Mouse (Mus musculus): Measurements from ENCODE around the gene Zfp462. TPM values are rescaled to one million over a fixed set of nuclear protein-coding genes. Genes with fewer than 3 reads are reported as not detected.
A peak's percentile ranks its signal among the peaks of the same experiment; 100 is the strongest.

The Zfp462 gene
- polyA plus RNA-seq, 1 experiment = 16.6 TPM

DNA sequence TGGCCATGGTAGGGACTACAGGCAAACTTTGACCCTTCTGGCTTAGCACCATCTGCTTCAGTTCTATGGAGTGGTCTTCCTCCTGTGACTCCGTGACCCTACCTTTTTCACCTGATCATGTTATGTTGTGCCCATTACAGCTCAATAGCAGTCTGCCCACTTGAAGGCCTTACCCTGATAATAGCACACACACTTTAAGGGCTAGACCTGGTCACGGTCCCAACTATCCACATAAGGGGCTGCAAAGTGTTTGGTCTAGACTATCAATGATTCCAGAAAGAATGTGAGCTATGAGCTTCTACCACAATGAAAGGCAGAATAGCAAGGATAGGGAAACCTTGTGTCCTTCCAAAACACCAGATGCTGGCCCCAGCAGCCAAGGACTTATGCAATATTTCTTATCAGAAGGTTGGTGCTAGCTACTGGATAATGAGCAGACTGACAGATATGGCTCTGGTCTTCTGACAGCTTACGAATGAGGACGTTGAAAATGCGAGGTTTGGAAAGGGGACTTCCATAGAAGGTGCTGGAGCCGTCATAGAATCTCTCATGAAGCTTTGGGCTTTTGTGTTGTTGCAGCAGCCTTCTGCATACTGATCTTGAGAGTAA is 139.3 kb downstream of the Zfp462 start:
- Histone ChIP-seq H3K27ac (ENCODE audit: insufficient read depth, low read length) (no peak overlapping the region), H3K4me3 (ENCODE audit: insufficient read depth, low read length) (no peak overlapping the region), H3K4me1 (ENCODE audit: control insufficient read depth, insufficient read depth, low read length) (no peaks in the 10 kb centered on the region)
- TF ChIP-seq POLR2A (IDR thresholded peaks at IDR 0.05; ENCODE audit: extremely low read depth, insufficient read depth, low read length) (no peak), CTCF (IDR thresholded peaks at IDR 0.05; ENCODE audit: extremely low read depth, insufficient read depth, low read length) (no peak)

DNA sequence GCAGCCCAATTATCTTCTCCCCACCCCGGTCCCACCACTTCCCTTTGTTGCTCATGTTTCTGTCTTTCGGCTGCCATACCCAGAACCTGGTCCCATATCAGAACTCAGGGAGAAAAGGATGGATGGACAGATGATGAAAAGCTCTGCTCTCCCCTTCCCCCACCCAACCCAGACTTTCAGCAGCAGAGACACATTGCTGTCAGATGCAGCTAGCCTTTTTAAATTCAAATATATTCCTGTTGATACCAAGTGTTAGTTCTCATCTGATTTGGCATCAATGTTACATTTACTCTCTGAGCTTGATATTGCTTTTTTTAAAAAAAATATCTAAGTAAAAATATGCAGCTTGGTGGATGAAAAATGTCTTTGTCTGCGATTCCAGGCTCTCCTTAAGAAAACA is 143.3 kb downstream of the Zfp462 start:
- H3K27ac ChIP-seq (ENCODE audit: insufficient read depth, low read length) = no peak overlapping the region
- no peaks in the 10 kb centered on the region for H3K4me1 ChIP-seq (ENCODE audit: control insufficient read depth, insufficient read depth, low read length)
- TF ChIP-seq POLR2A (IDR thresholded peaks at IDR 0.05; ENCODE audit: extremely low read depth, insufficient read depth, low read length) = no peak
- no peak for TF ChIP-seq CTCF (IDR thresholded peaks at IDR 0.05; ENCODE audit: extremely low read depth, insufficient read depth, low read length)

DNA sequence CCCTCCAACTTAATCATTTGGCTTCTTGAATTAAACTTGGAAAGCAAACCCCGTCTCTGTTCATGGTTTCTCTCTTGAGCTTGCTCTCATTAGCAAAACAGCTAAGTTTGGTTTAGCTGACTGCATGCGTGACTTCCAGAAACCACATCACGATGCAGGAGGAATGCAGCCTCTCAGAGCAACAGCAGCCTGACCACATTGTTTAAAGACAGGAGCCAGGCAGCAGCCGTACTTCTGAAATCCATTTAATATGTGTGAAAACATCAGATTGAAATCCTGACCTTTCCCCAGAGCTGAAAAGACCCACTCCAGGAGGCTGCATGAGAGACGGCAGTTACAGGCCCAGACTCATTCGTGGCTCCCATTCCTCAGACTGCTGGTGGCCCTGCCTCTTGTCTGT is 144.1 kb downstream of the Zfp462 start:
- TF ChIP-seq CTCF (IDR thresholded peaks at IDR 0.05; ENCODE audit: extremely low read depth, insufficient read depth, low read length) = no peak
- no peak for TF ChIP-seq POLR2A (IDR thresholded peaks at IDR 0.05; ENCODE audit: extremely low read depth, insufficient read depth, low read length)
- no peaks in the 10 kb centered on the region for H3K4me1 ChIP-seq (ENCODE audit: control insufficient read depth, insufficient read depth, low read length)
- no peak overlapping the region for H3K4me3 ChIP-seq (ENCODE audit: insufficient read depth, low read length)
- no peak overlapping the region for H3K27ac ChIP-seq (ENCODE audit: insufficient read depth, low read length)

More for the DNA sequence above, 143.3 kb downstream of the Zfp462 start:
- H3K4me3 ChIP-seq (ENCODE audit: insufficient read depth, low read length) = no peak overlapping the region

DNA sequence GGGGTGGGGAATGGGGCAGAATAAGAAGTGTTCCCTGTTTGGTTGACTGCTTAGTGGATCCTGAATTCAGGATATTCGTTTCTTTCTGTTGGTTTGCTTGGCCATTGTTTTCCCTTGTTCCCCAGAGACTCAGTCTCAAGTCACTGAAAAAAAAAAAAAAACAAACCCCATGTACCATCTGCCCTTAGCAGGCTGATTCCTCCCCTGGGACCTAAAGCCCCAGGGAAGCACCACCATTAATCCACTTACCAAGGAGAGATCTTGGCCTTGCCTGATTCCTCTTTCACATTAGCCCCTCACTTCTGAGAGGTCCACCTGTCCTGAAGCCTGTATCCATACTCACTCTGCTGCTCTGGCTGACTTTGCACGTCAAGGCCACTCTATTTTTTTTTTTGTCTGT is 152.3 kb downstream of the Zfp462 start:
- Histone ChIP-seq H3K4me1 (ENCODE audit: control insufficient read depth, insufficient read depth, low read length) (no peaks in the 10 kb centered on the region), H3K27ac (ENCODE audit: insufficient read depth, low read length) (no peak overlapping the region), H3K4me3 (ENCODE audit: insufficient read depth, low read length) (no peak overlapping the region)
- TF ChIP-seq POLR2A (IDR thresholded peaks at IDR 0.05; ENCODE audit: extremely low read depth, insufficient read depth, low read length) (no peak), CTCF (IDR thresholded peaks at IDR 0.05; ENCODE audit: extremely low read depth, insufficient read depth, low read length) (no peak)

DNA sequence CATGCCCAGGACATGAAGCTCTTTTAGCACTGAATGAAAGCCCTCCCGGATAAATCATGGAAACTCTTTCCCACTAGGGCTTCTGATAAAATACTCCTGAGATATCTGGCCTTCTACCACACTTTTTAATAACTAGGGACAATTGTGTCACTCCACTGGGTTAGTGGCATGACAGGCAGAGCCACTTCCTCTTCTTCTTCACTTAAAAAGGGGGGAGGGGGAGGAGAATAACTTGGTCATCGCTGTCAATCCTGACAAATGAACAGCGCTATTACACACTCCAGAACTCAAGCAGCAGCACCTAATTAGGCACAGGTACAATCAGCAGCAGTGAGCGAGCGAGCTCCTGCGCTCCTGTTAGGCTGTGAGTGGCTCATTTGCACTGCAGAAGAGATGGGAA is 153.5 kb downstream of the Zfp462 start:
- no peak overlapping the region for H3K4me3 ChIP-seq (ENCODE audit: insufficient read depth, low read length)
- H3K27ac ChIP-seq (ENCODE audit: insufficient read depth, low read length) = no peak overlapping the region
- no peak for TF ChIP-seq CTCF (IDR thresholded peaks at IDR 0.05; ENCODE audit: extremely low read depth, insufficient read depth, low read length)
- TF ChIP-seq POLR2A (IDR thresholded peaks at IDR 0.05; ENCODE audit: extremely low read depth, insufficient read depth, low read length) = no peak

DNA sequence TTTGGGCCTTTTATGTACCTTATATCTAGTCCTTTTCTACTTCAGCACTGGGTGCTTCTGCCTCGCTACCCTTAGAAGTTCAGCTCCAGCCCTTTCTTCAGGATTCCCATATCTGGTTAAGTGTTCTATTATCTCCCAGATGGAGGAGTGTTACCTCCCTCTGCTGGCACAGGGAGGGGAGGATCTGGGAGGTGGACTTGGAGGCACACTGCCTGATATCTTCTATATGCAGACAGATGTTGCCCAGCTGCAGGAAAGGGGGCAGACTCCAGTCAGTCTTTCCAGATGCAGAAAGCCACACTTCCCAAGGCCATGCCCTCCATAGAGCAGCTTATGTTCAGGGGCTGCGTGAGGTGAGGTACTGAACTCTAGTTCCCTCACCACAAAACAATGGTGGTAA is 156.0 kb downstream of the Zfp462 start:
- H3K4me3 ChIP-seq (ENCODE audit: insufficient read depth, low read length) = no peak overlapping the region
- TF ChIP-seq CTCF (IDR thresholded peaks at IDR 0.05; ENCODE audit: extremely low read depth, insufficient read depth, low read length) (peak; percentile 26; the same call in 1 of the 2 replicates), POLR2A (IDR thresholded peaks at IDR 0.05; ENCODE audit: extremely low read depth, insufficient read depth, low read length) (no peak)
- no peak overlapping the region for H3K27ac ChIP-seq (ENCODE audit: insufficient read depth, low read length)

More for the DNA sequence above, 153.5 kb downstream of the Zfp462 start:
- no peaks in the 10 kb centered on the region for H3K4me1 ChIP-seq (ENCODE audit: control insufficient read depth, insufficient read depth, low read length)

GRCm38 (mm10) chr4:55101601-55102000 is 156.8 kb downstream of the Zfp462 start:
- no peak for TF ChIP-seq POLR2A (IDR thresholded peaks at IDR 0.05; ENCODE audit: extremely low read depth, insufficient read depth, low read length)
- TF ChIP-seq CTCF (IDR thresholded peaks at IDR 0.05; ENCODE audit: extremely low read depth, insufficient read depth, low read length) = no peak
- H3K27ac ChIP-seq (ENCODE audit: insufficient read depth, low read length) = no peak overlapping the region
- H3K4me1 ChIP-seq (ENCODE audit: control insufficient read depth, insufficient read depth, low read length) = no peaks in the 10 kb centered on the region
- no peak overlapping the region for H3K4me3 ChIP-seq (ENCODE audit: insufficient read depth, low read length)

More for the DNA sequence above, 156.0 kb downstream of the Zfp462 start:
- no peaks in the 10 kb centered on the region for H3K4me1 ChIP-seq (ENCODE audit: control insufficient read depth, insufficient read depth, low read length)

DNA sequence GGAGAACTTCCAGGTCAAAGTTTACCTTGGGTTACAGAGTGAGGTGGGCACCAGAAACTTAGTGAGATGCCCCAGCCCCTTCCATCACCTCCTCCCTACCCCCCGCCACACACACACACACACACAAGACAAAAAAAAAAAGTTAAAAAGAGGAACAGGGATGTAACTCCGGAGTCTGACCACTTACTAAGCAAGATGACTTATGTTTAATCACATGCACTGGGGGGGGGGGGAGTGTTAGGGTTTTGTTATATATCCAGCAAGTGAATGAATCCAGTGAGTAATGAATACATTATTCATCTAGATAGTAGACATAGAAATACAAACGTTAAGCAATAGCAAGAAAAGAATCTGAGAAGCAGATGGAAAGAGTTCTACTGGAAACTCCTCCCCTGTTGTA is 157.5 kb downstream of the Zfp462 start:
- Histone ChIP-seq H3K27ac (ENCODE audit: insufficient read depth, low read length) (no peak overlapping the region), H3K4me1 (ENCODE audit: control insufficient read depth, insufficient read depth, low read length) (no peaks in the 10 kb centered on the region), H3K4me3 (ENCODE audit: insufficient read depth, low read length) (no peak overlapping the region)
- TF ChIP-seq CTCF (IDR thresholded peaks at IDR 0.05; ENCODE audit: extremely low read depth, insufficient read depth, low read length) = no peak
- TF ChIP-seq POLR2A (IDR thresholded peaks at IDR 0.05; ENCODE audit: extremely low read depth, insufficient read depth, low read length) = no peak

DNA sequence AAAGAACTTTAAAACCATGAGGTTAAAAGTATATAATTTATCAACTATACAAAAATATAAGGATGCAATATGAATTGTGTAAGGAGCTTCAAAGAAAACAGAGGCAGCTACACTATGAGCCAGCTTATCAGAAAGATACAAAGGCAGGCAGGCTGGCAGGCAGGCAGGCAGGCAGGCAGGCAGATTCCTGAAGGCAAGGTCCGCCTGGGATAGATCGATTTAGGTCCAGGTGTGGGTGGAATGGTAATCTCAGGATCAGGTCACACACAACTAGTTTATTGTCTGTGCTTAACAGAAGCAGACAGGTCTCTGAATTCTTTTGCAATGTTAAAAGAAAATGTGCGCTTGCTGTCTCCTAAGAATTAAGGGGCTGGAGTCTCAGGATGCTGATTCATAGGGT is 158.7 kb downstream of the Zfp462 start:
- no peak for TF ChIP-seq CTCF (IDR thresholded peaks at IDR 0.05; ENCODE audit: extremely low read depth, insufficient read depth, low read length)
- TF ChIP-seq POLR2A (IDR thresholded peaks at IDR 0.05; ENCODE audit: extremely low read depth, insufficient read depth, low read length) = no peak
- Histone ChIP-seq H3K27ac (ENCODE audit: insufficient read depth, low read length) (no peak overlapping the region), H3K4me3 (ENCODE audit: insufficient read depth, low read length) (no peak overlapping the region), H3K4me1 (ENCODE audit: control insufficient read depth, insufficient read depth, low read length) (no peaks in the 10 kb centered on the region)

DNA sequence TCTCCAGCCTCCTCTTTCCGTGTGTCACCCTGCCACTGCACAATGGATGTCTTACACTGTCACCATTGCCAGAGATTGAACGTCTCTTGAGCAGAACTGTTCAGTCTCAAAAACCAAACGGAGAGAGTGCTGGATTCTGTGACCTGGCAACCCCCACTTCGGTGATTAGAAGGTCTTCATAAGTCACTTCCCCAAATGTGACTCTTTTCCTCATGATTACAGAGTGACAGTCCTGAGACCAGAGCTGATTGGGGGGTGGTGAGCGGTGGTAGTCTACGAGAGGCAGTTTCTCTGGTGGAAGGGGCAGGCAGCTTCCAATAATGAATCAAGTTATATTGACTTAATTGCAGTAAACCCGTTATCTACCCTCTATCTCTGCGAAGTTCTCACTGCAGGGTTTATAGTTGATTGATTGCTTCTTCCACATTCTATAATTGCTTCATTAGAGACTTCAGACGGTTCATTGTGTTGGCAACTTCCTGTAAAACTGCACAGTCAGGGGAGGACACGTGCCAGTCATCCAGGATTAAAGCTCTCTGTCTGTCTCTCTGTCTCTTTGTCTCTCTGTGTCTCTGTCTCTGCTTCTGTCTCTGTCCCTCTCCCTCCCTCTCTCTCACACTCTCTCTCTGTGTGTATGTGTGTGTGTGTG is 173.1 kb downstream of the Zfp462 start:
- Histone ChIP-seq H3K4me1 (ENCODE audit: control insufficient read depth, insufficient read depth, low read length) (no peaks in the 10 kb centered on the region), H3K27ac (ENCODE audit: insufficient read depth, low read length) (no peak overlapping the region), H3K4me3 (ENCODE audit: insufficient read depth, low read length) (no peak overlapping the region)
- TF ChIP-seq POLR2A (IDR thresholded peaks at IDR 0.05; ENCODE audit: extremely low read depth, insufficient read depth, low read length) = no peak
- no peak for TF ChIP-seq CTCF (IDR thresholded peaks at IDR 0.05; ENCODE audit: extremely low read depth, insufficient read depth, low read length)
